Mouse (Mus musculus) embryo, embryonic 9.5 days (tissue): Measurements from ENCODE around the gene Gm19684.
A peak's percentile ranks its signal among the peaks of the same experiment; 100 is the strongest.
"Not testable (repeated sequence)": the region's sequence is repeated elsewhere in the genome, so short reads cannot be mapped to it uniquely, and the experiment has no call there.

Source experiments
- DNase-seq: peaks from one replicate; pipeline ENCODE4 v3.0.0-alpha.2; 2017; ENCODE audit errors: extremely low spot score

Gm19684 gene

DNA sequence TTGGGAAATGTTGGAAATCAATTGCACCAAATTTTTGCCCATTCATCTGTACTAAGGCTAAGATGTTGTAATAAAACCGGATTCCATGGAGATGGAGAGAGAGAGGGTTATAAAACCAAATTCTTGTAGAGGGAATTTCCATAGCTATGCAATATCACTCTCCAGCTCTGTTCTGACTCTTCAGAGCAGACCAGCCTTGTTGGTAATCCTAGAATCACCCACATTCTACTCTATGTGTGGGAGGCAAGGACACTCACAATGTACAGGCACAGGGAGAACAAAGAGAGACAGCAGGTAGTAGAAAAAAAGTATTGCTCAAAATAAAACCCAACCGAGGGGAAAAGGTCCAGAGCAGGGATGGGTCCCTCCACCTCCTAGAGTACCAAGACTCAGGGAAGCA lies 54.7 kb downstream of the Gm19684 start:
- not testable (repeated sequence) for DNase-seq

DNA sequence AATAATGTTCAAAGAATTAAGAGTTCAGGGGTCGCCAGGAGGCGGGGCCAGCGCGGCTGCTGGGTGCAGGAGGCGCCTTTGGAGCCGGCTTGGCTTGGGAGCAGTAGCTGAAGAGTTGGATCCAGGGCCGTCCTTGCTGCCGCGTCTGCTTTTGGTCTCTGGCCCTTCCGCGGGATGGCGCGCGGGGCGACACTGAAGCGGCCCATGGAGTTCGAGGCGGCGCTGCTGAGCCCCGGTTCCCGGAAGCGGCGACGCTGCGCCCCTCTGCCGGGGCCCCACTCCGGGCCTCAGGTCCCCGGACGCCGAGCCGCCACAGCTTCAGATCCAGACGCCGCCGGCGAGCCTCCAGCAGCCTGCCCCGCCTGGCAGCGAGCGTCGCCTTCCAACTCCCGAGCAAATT lies 57.5 kb downstream of the Gm19684 start:
- peak; percentile 52 for DNase-seq
